ENCODE assay signal across 8 mouse cellular contexts in the genomic region with DNA sequence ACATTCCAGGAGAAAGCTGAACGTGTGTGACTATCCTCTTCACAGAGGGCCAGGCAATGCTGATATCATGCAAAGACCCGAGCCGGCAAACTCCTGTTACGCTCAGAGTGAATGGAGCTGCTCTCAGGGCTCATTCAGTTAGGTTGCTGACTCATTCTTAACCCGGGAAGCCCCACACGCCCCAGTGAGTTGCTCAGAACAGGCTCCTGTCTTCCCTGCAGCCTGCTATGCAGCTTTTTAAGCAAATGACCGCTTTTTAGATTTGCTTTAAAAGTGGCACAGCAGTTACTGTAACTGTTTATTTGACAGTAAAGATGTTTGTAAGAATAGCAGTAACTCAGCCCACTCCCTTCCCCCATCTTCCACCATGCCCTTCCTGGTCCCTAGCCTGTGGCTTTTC.
A peak's percentile ranks its signal among the peaks of the same experiment; 100 is the strongest.
DNase-seq lines count a peak whose midpoint lies in the region; ATAC-seq and TF ChIP-seq lines count a peak whose summit lies in the region.

No protein-coding gene starts in this region.

- peak overlapping the region; percentile 27 for H3K9ac ChIP-seq in lung, embryonic 14.5 days
- H3K9ac ChIP-seq in liver, embryonic 14.5 days (replicated peaks) = no peak overlapping the region

- peak overlapping the region; percentile 22 for H3K4me3 ChIP-seq in lung, embryonic 14.5 days (ENCODE audit: low read depth, low read length)
- peak overlapping the region; percentile 75 for H3K4me3 ChIP-seq in embryonic fibroblast, embryonic 13.5 days (ENCODE audit: insufficient read depth, low read length)
- peak overlapping the region; percentile 10 to 38 for H3K4me3 ChIP-seq in liver, embryonic 14.5 days (ENCODE audit: insufficient read depth in 1 of 2, low read depth in 2 of 2, low read length in 2 of 2)
- H3K4me3 ChIP-seq in cerebellum, adult 2 months (replicated peaks; ENCODE audit: insufficient read depth, low read depth, low read length) = no peak overlapping the region

- H3K9me3 ChIP-seq in lung, embryonic 14.5 days (ENCODE audit: low read depth, low read length) = no peaks in the 10 kb centered on the region
- no peaks in the 10 kb centered on the region for H3K9me3 ChIP-seq in liver, embryonic 14.5 days (ENCODE audit: control insufficient read depth, low read length)

- H3K27ac ChIP-seq in lung, embryonic 14.5 days (ENCODE audit: low read depth) = peak overlapping the region; percentile 83
- H3K27ac ChIP-seq in embryonic fibroblast, embryonic 13.5 days (ENCODE audit: insufficient read depth, low read length) = peak overlapping the region; percentile 95
- no peak overlapping the region for H3K27ac ChIP-seq in liver, embryonic 14.5 days
- H3K27ac ChIP-seq in cerebellum, adult 2 months (ENCODE audit: insufficient read depth, low read length) = no peak overlapping the region

- peak; percentile 41 for TF ChIP-seq POLR2A in embryonic fibroblast, embryonic 13.5 days (IDR thresholded peaks at IDR 0.05; ENCODE audit: low read depth, low read length)
- TF ChIP-seq POLR2A in cerebellum, adult 2 months (IDR thresholded peaks at IDR 0.05; ENCODE audit: borderline replicate concordance, insufficient read depth, low read length) = no peak

- H3K27me3 ChIP-seq in lung, embryonic 14.5 days (ENCODE audit: insufficient read depth, low read length) = no peaks in the 10 kb centered on the region
- peaks cover 4% of the 10 kb centered on the region; the same call in 1 of the 2 replicates for H3K27me3 ChIP-seq in liver, embryonic 14.5 days (ENCODE audit: control insufficient read depth, insufficient read depth, low read length)
- H3K27me3 ChIP-seq in cerebellum, adult 2 months (ENCODE audit: control insufficient read depth, insufficient read depth, low read length) = no peaks in the 10 kb centered on the region

- peaks cover 28% of the 10 kb centered on the region for H3K4me1 ChIP-seq in lung, embryonic 14.5 days (ENCODE audit: insufficient read depth)
- H3K4me1 ChIP-seq in embryonic fibroblast, embryonic 13.5 days (ENCODE audit: control insufficient read depth, insufficient read depth, low read length) = peaks cover 14% of the 10 kb centered on the region
- peaks cover 6 to 13% of the 10 kb centered on the region in 2 experiments; a peak in 3 of 4 replicates for H3K4me1 ChIP-seq in liver, embryonic 14.5 days (replicated peaks; ENCODE audit: control insufficient read depth in 2 of 2, insufficient read depth in 2 of 2, low read length in 1 of 2)
- 0 out of 2 replicates have a peak, but pooled peaks cover 3% of the 10 kb centered on the region for H3K4me1 ChIP-seq in cerebellum, adult 2 months (ENCODE audit: control insufficient read depth, insufficient read depth, low read length)

- H3K4me2 ChIP-seq in lung, embryonic 14.5 days = peak overlapping the region; percentile 49
- peak overlapping the region; percentile 41 for H3K4me2 ChIP-seq in liver, embryonic 14.5 days (ENCODE audit: low read depth)

- H3K36me3 ChIP-seq in lung, embryonic 14.5 days (ENCODE audit: insufficient read depth) = no peaks in the 10 kb centered on the region
- H3K36me3 ChIP-seq in liver, embryonic 14.5 days (replicated peaks; ENCODE audit: control insufficient read depth, insufficient read depth, low read depth) = no peaks in the 10 kb centered on the region

- WGBS in lung, embryonic 14.5 days = 9% methylated on average over 7 of the region's 7 CpGs
- 3% methylated on average over 7 of the region's 7 CpGs for WGBS in liver, embryonic 14.5 days (ENCODE audit: insufficient replicate concordance)
- 41% methylated on average over 7 of the region's 7 CpGs for WGBS in cerebellum, adult 2 months

- no peak for TF ChIP-seq EP300 in liver, embryonic 14.5 days (IDR thresholded peaks at IDR 0.05; ENCODE audit: low read depth)

- 0 out of 2 replicates have a peak, but pooled peaks have one; percentile 15 for ATAC-seq in lung, embryonic 14.5 days (ENCODE audit: insufficient read depth)
- ATAC-seq in liver, embryonic 14.5 days (ENCODE audit: insufficient read depth) = 0 out of 2 replicates have a peak, but pooled peaks have one; percentile 47
- no peak for ATAC-seq in monocyte, adult 5-6 weeks (replicated peaks; ENCODE audit: insufficient number of reproducible peaks, low FRiP score, low TSS enrichment, poor library complexity, severe bottlenecking)

- no peak for TF ChIP-seq CTCF in lung, embryonic 14.5 days (IDR thresholded peaks at IDR 0.05; ENCODE audit: low read depth)
- no peak for TF ChIP-seq CTCF in embryonic fibroblast, embryonic 13.5 days (IDR thresholded peaks at IDR 0.05; ENCODE audit: borderline replicate concordance, insufficient read depth, low read length)
- TF ChIP-seq CTCF in liver, embryonic 14.5 days (IDR thresholded peaks at IDR 0.05; ENCODE audit: low read depth) = no peak
- no peak for TF ChIP-seq CTCF in cerebellum, adult 2 months (IDR thresholded peaks at IDR 0.05; ENCODE audit: borderline replicate concordance, insufficient read depth, low read depth, low read length)

- peak; percentile 61 for DNase-seq in lung, embryonic 14.5 days
- no peak for DNase-seq in lung, postnatal 4 days
- DNase-seq in NIH3T3 (ENCODE audit: low read depth) = peak; percentile 78
- no peak for DNase-seq in liver, embryonic 14.5 days (ENCODE audit: low read depth in 3 of 3, low spot score in 3 of 3)
- DNase-seq in cerebellum, adult 2 months = no peak
- DNase-seq in right cerebral cortex, postnatal 36 days (ENCODE audit: low spot score in 2 of 2) = no peak

Comparison
In these comparisons a context has a peak if more than half of its experiments do, and no peak if none do; other contexts are left out.
1. DNase-seq: peak in lung, embryonic 14.5 days (single experiment) and NIH3T3 (single experiment); none in lung, postnatal 4 days (0 of 2), liver, embryonic 14.5 days (0 of 3), cerebellum, adult 2 months (0 of 2) and right cerebral cortex, postnatal 36 days (0 of 2).
2. H3K27ac ChIP-seq: peak in lung, embryonic 14.5 days (single experiment) and embryonic fibroblast, embryonic 13.5 days (single experiment); none in liver, embryonic 14.5 days (single experiment) and cerebellum, adult 2 months (single experiment).